Mouse (Mus musculus) spleen, postnatal 36 days (tissue): Measurements from ENCODE around the gene Zfp273.
"Not testable (repeated sequence)": the region's sequence is repeated elsewhere in the genome, so short reads cannot be mapped to it uniquely, and the experiment has no call there.

Experiments
- DNase-seq, 2 experiments: peaks; one replicate each; pipeline ENCODE4 v3.0.0; 2022; ENCODE audit warnings: low spot score in 2 of 2, mixed read lengths in 1 of 2

Gene Zfp273

DNA sequence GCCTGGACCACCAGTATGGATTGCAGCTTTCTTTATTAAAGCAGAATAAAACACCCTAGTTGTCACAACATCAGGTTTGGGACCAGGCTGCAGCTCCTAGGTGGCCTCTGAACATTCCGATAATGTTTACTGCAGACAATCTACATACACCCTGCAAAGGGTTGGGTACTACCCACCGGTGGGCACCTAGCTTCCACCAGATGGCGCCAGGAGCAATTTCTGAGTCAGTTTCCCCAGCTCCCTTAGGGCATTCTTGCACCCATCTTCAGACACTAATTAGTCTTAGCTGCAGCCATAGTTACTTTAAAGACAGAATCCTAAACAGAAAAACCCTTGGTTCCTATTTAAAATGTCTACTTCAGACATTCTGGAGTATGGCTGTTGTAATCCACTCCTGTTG, 54.4 kb downstream of the Zfp273 start:
- DNase-seq = no peak

- not testable (repeated sequence) for DNase-seq
Measured at GRCm38 (mm10) chr13:67876049-67876698, 62.6 kb downstream of the Zfp273 start.
